Mouse (Mus musculus): ENCODE data around the gene Smim15. TPM values are rescaled to one million over a fixed set of nuclear protein-coding genes. Genes with fewer than 3 reads are reported as not detected.

Smim15 gene
- 10 to 100 TPM; 38.6 to 43.1 TPM for total RNA-seq (2021)
- long read RNA-seq, experiment 1, transcript Smim15-201 (3 exons, 1,918 nt): major isoform, 18 of 25 reads
- long read RNA-seq, experiment 1, partial matches to known transcripts: 0 of 25 reads
- long read RNA-seq, experiment 1, other reads (novel, unspliced or antisense): 1 of 25 reads
- long read RNA-seq, experiment 2, transcript Smim15-201 (3 exons, 1,918 nt): major isoform, 69 of 81 reads
- long read RNA-seq, experiment 2, partial matches to known transcripts: 0 of 81 reads
- long read RNA-seq, experiment 2, other reads (novel, unspliced or antisense): 5 of 81 reads

GRCm38 (mm10) chr13:108044222-108044941, at the start of gene Smim15:
TSS of gene Smim15 (plus strand) at chr13:108044446.
- DNase-seq (ENCODE audit: low spot score in 2 of 2): peak; percentile 84 to 87

GRCm38 (mm10) chr13:107995211-107995610, 49.0 kb upstream of the Smim15 start:
- DNase-seq (ENCODE audit: low spot score in 2 of 2): no peak

GRCm38 (mm10) chr13:107996301-107996700, 47.9 kb upstream of the Smim15 start:
- no peak for DNase-seq (ENCODE audit: low spot score in 2 of 2)

DNA sequence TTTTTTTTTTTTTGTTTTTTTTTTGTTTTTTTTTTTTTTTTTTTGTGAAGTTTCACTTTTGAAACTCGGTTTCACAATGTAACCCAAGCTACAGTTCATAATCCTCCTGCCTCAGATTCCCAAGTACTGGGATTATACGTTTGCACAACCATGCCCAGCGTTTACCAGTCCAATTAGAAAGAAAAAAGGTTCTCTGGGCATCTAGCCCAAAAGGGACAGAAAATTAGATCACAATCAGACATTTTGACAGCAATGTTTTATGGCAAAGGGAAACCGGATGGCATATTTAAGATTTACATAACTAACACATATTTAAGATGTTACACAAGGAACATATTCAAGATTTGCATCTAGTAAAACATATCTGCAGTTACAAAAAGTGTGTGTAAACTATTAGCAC, 36.4 kb upstream of the Smim15 start:
- DNase-seq (ENCODE audit: low spot score in 2 of 2): no peak

- DNase-seq (ENCODE audit: low spot score in 2 of 2): no peak
These were observed 31.1 kb upstream of the Smim15 start for GRCm38 (mm10) chr13:108013110-108013509.

DNA sequence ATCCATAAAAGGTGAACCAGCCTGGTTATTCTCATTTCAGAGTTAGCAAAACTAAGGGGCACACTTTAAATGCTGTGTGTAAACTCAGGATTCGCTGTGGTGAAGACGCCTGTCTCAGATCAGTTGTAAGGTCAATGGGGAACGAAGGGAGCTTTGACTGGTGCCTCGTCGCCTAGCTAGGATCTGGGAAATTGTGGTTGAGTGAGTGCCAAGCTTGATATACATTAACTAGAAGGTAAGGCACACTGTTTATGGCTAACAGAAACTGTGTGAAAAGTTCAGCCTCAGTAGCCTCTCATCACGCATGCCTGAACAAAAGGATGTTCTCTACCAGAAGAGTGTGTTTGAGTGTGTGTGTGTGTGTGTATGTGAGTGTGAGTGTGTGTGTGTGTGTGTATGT, 30.4 kb upstream of the Smim15 start:
- no peak for DNase-seq (ENCODE audit: low spot score in 2 of 2)

- no peak for DNase-seq (ENCODE audit: low spot score in 2 of 2)
These were observed 29.1 kb upstream of the Smim15 start for GRCm38 (mm10) chr13:108015166-108015565.

DNA sequence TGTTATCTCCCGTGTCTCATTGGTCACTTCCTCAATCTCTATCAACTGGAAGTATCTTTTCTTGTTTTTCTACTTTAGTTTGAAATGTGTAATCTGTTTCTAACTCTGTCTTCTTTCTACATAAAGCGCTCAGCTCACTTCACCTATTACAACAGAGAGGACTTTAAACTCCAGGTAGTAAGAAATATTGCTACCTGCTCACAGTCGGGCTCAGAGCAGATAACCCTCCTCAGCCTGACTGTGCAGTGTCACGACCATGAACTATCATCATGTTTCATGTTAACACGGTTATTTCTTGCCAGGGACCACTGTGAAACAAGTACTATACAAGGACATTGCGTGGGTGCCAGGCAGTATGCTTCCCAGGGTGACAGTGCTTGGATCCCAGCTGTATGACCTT, 26.9 kb upstream of the Smim15 start:
- DNase-seq (ENCODE audit: low spot score in 2 of 2): no peak

GRCm38 (mm10) chr13:108025802-108026201, 18.4 kb upstream of the Smim15 start:
- DNase-seq (ENCODE audit: low spot score in 2 of 2): no peak

DNA sequence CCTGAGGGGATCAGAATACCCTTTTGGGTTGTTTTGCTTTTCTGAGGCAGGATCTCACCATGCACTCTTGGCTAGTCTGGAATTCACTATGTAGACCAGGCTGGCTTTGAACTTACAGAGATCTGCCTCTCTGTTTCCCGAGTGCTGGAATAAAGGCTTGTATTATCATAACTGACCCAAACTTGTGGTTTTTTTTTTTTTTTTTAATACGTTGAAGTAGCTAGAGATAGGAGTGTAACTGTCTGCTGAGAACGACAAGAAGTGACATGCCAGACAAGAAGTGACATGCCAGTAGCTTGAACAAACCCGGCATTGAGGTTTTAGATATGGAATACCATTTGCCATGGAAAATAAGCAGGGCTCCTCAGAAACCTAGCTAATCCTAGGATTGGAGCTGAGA, 11.5 kb upstream of the Smim15 start:
- DNase-seq (ENCODE audit: low spot score in 2 of 2): no peak

DNA sequence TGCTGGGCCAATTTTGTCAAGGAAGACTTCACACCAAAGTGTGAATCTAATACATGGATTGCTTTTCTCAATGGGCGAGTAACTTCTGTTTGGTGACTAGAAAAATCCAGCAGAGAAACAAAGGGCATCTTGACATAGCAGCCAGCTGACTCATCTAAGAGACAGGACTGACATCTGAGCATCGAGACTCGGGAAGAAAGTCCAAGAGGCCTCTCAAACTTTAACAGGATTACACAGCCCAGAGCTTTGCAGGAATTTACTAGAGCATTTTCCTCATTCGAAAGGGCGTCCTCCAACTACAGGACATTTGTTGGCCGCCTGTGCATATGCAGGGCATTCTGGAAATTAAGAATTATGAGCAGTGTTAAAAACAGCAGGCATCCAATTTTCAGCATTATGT, 4.9 kb upstream of the Smim15 start:
- DNase-seq (ENCODE audit: low spot score in 2 of 2): no peak

- no peak for DNase-seq (ENCODE audit: low spot score in 2 of 2)
These were observed 4.3 kb upstream of the Smim15 start for GRCm38 (mm10) chr13:108039902-108040301.

GRCm38 (mm10) chr13:108040451-108040850, 3.8 kb upstream of the Smim15 start:
- DNase-seq (ENCODE audit: low spot score in 2 of 2): no peak

DNA sequence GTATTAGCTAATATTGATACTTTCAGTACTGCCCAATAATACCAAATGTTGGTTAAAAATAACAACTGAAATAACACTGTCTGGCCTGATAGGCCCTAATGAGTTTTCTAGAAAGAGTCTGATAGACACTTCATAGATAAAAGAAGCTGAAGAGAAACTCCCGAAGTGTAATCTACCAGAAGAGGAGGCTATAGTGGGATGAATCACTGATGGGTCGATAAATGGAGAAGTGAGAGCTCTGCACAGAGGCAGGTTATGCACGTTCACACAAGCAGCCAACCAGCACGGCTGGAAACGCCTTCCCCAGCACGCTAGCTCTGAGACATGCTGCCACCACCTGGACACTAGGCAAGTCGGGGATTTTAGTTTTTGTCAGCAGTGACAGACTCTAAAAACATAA, 2.9 kb upstream of the Smim15 start:
- DNase-seq (ENCODE audit: low spot score in 2 of 2): peak; percentile 41 to 49

DNA sequence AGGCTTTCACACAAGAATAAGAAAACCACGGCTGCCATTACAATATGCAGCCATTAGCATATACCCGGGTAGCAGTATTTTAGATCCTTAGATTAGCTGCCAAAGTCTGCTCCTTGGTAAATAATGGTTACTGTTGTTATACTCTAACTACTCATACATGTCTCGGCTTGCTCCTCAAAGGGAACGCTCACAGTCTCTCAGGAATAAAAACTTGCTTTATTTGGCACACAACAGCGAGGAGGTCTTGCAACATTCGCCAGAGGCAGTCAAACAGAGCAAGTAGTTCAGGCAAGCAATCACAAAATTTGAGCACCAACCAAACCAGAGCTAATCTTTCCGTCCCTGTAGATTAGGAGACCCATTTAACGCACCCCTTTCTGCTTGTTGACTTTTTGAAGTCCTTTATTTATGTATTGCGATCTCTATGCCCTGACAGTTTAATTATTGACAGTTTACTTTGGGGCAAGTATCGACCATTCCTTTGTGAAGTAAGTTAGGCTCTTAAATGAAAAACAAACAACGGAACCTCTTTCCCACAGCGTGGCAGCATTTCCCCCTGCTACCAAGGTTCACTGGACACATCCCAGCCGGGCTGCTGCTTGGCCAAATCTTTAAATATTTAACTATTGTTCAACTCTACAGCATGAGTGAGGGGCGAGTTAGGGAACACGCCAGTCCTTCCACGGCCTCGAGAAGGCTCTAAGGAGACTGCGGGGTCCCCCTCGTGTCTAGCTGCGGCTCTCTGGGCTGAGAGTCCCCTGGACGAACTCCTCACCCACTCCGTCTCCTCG, 620 bp upstream of the Smim15 start:
- DNase-seq (ENCODE audit: low spot score in 2 of 2): peak in 1 of 2 experiments; percentile 11

DNA sequence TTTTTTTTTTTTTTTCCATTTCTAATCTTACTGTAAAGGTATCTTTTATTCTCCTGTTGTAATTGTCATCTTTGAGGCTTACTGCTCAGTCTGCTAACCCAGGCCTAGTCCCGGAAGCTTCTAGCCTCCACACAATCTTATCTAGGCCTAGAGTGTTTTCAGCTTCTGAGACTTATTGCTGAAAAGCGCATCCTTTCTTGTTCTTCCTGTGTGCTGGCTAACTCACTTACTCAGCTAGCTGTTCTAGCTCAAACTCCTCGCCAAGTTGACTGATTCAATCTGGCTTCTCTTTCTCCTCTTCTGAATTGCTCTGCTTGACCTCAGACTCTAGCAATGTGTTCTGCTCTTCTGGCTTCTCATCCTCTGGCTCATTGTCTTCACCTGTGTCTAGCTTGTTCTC, 1.4 kb downstream of the Smim15 start:
- no peak for DNase-seq (ENCODE audit: low spot score in 2 of 2)

- no peak for DNase-seq (ENCODE audit: low spot score in 2 of 2)
These were observed 1.8 kb downstream of the Smim15 start for GRCm38 (mm10) chr13:108046071-108046470.

GRCm38 (mm10) chr13:108046891-108047290, 2.6 kb downstream of the Smim15 start:
- no peak for DNase-seq (ENCODE audit: low spot score in 2 of 2)

DNA sequence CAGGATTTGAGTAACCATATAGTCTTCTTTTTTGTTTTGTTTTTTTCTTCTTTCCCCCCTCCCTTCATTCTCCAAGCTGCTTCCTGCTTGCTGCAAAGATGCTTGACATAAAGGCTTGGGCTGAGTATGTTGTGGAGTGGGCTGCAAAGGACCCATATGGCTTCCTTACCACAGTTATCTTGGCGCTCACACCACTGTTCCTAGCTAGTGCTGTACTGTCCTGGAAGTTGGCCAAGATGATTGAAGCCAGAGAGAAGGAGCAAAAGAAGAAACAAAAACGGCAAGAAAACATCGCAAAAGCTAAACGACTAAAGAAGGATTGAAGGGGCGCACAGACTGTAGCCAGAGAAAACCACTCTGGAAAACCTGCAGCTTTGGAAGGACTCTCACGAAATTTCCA, 3.1 kb downstream of the Smim15 start:
- DNase-seq (ENCODE audit: low spot score in 2 of 2): no peak

DNA sequence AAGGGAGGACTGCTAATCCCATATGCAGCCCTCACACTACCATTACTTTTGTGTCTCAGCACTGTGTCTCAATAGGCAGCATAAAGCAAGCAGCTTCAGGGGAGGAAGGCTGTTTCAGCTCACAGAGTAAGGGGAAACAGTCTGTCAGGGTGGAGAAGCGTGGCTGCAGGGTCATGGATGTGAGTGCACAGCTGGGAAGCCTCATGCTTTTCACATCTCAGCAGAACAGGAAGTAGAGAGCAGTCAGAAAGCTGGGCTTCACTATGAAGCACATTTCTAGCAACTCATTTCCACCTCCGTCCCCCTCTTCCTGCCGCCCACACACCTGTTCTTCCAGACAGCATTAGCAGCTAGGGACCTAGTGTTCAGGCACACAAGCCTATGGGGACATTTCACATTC, 12.7 kb downstream of the Smim15 start:
- no peak for DNase-seq (ENCODE audit: low spot score in 2 of 2)

DNA sequence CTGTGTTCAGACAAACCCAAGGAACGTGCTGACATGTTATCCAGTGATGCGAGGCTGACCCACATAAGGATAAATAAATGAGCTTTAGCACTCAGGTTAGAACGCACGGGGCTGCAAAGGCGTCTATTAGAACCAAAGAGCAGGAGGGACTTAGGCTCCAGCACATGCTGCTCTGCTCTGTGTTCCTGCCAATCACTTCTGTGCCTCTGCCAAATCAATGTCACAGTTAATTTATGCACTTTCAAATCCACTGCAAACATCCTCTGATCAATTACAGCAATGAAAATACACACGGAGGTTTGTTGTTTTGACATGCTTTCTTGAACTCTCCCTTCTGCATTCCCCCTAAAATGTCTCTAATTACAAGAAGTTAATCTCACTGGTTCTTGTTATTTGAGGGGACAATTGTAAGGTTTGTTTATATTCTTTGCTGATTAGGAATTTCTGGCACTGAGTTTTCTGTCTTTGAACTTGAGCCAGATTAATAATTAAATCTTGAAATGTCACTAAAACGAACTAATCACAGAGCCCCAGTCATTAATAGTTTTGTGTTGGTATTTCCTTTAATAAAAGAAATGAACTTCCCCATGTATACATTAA, 16.1 kb downstream of the Smim15 start:
- DNase-seq (ENCODE audit: low spot score in 2 of 2): no peak

Measured in adrenal gland, adult 18-20 months (tissue).